Mouse (Mus musculus): ENCODE measurements around the gene Gdf9.
"Not testable (repeated sequence)": the region's sequence is repeated elsewhere in the genome, so short reads cannot be mapped to it uniquely, and the experiment has no call there.

Gene Gdf9

GRCm38 (mm10) chr11:53430670-53431346 lies at the start of gene Gdf9, which contains the start of gene Uqcrq:
Gdf9 (plus strand) TSS chr11:53431023.
Uqcrq (minus strand) TSS chr11:53430831.
- DNase-seq = peak; percentile 99

DNA sequence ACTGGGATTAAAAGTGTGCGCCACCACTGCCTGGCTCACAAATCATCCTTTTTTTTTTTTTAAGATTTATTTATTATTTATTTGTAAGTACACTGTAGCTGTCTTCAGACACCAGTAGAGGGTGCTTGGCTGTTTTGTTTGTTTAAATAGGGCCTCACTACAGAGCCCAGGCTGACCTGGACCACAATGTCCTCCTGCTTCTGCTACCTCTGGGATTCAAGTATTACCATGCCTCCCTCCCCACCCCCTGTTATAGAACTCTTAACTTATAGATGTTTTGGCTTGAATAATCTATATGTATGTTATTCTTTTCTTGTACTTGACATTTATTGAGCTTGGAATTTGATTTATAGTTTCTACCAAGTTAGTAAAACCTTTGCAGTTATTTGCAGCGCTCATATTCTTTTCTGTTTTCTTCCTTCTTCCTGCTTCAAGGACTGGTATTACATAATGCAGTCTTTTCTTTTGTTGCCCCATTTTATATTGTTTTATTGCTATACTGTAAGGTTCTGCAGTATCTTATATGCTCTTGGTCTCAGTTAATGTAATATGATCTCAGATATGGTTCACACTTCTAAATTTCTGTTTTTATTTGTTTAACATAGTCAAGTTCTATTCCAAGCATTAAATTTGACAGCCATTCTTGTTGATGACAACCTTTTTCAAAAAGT lies 46.9 kb upstream of the Gdf9 start:
- DNase-seq = no peak

GRCm38 (mm10) chr11:53393856-53394255 lies 37.0 kb upstream of the Gdf9 start:
- no peak for DNase-seq

DNA sequence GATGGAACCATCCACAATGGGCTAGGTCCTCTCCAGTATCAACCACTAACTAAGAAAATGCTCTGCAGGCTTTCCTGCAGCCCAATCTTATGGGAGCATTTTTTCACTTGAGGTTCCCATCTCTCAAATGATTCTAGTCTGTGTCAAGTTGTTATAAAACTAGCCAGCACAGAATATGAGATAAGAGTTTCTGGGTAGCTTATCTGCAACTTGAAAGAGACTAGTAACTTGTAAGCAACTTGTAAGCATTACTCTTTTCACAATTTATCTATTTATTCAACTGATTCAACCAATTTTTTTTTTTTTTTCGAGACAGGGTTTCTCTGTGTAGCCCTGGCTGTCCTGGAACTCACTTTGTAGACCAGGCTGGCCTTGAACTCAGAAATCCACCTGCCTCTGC lies 27.2 kb upstream of the Gdf9 start:
- no peak for DNase-seq

DNA sequence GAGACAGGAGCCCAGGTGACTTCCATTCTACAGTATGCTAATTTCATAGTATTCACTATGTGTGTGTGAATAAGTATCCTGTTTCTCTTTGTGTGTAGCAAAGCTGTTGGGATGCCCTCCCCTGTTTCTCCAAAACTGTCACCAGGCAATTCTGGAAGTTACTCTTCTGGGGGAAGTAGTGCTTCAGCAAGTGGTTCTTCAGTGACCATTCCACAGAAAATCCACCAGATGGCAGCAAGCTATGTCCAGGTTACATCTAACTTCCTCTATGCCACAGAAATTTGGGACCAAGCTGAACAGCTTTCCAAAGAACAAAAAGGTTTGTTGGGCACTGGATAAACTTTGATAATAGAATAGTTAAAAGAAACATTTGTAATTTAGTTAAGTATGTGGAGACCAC lies 19.1 kb upstream of the Gdf9 start:
- DNase-seq = no peak

DNA sequence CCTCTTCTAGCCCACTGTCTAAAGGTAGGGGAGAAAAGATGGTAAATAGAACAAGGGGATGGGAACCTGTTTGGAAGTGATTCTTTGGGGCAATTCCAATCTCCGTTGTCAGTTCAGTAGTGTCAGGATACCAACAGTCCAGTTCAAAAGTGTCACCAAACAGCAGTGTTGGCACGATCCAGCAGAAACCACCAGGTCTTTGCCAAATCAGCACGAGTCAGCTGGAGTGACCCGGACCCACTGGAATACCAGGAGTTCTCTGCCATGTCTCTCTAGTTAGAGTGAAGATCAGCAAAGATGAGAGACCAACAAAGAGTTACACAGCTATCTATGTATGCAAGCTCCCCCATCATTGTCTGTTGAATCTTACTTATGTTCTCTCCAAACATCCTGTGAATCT lies 17.0 kb upstream of the Gdf9 start:
- DNase-seq = no peak

DNA sequence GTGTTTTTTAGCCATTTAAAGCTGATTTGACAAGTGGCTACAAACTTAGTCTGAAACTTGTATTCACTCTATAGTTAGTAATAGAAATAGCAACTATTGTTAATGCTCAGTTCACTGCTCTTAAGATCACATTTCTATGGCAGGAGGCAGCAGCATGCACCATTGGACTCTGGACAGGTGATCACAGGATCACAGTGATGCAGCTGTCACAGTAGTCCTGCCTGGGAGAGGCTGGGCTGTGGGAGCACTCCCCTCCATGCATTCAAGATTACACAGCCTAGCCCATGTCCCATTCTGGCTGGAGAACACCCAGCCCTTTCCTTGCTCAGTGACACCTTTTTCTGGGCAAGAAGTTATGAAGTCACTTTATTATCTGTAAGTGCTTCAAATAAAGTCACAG lies 12.8 kb upstream of the Gdf9 start:
- no peak for DNase-seq

GRCm38 (mm10) chr11:53423036-53423435 lies 7.8 kb upstream of the Gdf9 start, which contains the start of gene Leap2:
Leap2 (minus strand) TSS chr11:53423170.
- no peak for DNase-seq

DNA sequence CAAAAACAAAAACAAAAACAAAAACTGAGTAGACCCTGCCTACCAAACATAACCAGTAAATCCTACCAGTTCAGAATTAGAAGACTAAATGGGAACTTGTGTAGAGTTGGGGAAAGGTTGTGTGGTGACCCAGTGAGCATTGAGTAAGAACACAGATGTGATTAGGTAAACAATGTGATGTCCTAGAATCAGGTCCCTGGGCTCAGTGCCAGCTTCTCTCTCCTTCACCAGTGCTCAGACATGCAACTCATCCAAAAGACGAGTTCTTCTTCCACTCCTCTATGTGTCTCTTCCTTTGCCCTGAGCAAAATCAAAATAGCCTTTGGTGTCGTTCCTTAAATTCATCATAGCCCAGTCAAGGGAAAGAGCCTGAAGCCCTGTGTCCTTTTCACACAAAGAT lies 6.0 kb upstream of the Gdf9 start:
- DNase-seq = peak; percentile 33

- no peak for DNase-seq
Measured at GRCm38 (mm10) chr11:53425251-53425650, 5.6 kb upstream of the Gdf9 start.

- DNase-seq = no peak
Measured at GRCm38 (mm10) chr11:53425711-53426255, 5.0 kb upstream of the Gdf9 start.

DNA sequence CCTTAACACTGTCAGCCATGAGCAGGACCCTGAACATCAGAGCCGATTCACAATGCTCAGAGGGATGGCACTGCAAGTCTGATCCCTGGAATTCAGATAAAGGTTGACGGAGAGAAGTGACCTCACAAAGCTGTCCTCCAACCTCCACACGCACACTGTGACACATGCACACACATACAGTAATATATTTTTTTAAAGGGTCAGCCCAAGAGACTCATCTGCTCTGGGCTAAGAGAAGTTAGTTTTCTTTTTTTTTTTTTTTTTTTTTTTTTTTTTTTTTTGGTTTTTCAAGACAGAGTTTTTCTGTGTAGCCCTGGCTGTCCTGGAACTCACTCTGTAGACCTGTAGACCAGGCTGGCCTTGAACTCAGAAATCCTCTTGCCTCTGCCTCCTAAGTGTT lies 3.9 kb upstream of the Gdf9 start:
- DNase-seq = not testable (repeated sequence)

DNA sequence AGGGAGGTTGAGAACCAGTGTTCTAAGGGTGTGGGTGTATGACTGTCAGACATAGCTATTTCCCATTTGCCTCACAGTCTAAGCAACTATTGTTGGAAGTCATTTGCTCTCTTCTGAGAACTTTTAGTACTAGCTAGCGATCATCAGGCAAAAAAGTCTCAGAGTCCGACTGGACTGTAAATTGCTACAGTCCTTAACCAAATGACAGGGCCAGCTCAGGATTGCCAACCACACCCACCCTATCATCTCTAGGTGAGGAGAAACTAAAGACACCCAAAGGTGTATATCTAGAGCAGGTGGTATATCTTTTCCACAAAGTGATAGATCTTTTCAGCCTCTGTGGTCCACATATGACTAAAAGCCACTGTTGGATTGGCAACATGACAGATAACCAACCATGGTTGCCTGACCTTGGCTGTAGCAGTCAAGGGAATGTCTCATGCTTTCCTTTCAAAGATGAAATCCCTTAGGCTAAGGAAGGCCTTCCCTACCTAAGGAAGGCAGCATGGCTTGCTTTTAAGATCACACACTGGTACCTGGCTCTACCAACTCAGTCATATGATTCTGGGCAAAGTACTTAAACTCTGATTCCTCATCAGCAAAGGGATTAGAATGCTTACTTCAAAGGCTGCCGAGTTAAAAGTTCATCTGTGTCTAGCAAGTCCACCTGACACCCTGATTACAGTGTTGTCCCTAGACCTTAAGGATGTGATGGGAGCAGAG lies 2.7 kb upstream of the Gdf9 start:
- DNase-seq = no peak

- DNase-seq = no peak
Measured at GRCm38 (mm10) chr11:53428716-53429057, 2.1 kb upstream of the Gdf9 start.

DNA sequence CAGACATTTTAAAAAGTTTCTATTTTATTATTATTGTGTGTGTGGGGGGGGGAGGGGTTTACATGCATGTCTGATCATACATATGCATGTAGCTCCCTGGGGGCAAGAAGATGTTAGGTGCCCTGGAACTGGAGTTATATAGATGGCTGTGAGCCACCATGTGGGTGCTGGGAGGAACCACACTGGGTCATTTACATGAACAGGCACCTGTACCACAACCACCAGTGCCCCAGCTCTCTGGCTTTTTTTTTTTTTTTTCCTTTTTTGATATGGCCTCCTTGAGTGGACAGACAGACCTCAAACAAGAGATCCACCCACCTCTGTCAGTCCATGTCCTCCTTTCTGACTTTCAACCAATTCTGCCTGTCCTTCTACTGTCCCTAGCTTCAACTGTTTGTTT lies 1.6 kb upstream of the Gdf9 start:
- no peak for DNase-seq

GRCm38 (mm10) chr11:53430300-53430669 lies 538 bp upstream of the Gdf9 start:
- DNase-seq = no peak

DNA sequence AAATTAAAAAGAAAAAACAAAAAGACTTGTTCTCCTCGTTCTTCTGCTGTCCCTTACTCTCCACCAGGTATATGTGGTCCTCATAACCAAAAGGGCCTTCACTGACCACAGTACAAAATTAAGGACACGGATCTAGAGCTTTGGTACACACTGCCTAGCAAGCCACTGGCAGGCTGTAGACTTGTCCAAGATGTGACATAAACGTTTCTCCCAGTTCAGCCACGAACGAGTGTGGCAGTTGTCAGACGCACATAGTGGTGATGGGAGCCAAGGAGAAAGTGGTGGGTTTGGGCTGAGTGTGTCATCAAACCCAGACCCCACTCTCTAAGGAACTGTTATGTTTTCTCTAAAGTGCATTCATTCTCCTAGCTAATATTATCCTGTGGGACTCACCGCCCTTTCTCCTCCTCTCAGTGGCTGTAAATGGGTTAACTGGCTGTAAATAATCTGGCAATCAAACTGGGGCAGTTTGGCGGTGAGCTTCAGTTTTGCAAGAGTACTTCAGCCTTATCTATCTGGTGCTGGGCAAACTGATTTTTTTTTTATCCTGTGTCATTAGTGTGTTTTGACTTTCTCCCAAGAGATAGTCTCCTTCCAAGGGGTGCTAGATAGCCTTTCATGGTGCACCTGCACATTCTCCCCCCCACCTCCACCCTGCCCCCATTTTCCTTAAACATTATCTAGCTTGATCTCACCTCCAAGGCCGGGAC lies 679 bp downstream of the Gdf9 start:
- DNase-seq = peak; percentile 36

- DNase-seq = no peak
Measured at GRCm38 (mm10) chr11:53433057-53433456, 2.2 kb downstream of the Gdf9 start.

DNA sequence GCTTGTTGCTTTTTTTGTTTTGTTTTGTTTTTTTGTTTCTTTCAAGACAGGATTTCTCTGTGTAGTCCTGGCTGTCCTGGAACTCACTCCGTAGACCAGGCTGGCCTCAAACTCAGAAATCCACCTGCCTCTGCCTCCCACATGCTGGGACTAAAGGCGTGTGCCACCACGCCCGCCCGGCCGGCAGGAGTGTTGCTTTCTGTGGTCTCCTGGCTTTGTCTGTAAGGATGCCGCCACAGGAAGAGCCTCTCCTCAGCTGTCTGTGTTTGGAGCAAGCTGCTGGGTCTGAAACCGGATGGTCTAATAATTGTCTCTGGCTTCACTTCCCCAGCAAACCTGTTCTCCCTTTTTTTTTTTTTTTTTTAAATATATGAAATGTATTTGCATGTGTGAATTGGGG lies 4.7 kb downstream of the Gdf9 start:
- no peak for DNase-seq

GRCm38 (mm10) chr11:53436338-53436737 lies 5.5 kb downstream of the Gdf9 start:
- DNase-seq = no peak

DNA sequence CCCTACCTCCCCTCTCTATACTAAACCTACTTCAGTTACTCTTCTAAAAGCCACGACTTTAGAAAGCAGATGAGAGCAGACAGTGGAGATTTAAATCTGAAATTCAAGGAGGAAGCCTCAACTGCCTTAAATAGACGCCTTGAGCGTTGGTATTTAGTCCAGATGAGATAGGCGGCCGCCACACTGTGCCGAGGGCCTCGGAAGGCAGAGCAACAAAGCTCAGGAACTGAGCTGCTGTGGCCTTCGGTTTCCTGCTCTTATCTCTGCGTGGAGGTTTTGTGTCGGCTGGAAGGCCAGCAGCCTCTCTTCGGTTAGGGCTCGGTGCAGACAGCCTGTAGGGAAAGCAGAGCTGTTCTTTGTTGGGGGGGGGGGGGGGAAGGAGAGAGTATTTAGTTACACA lies 11.1 kb downstream of the Gdf9 start:
- no peak for DNase-seq

DNA sequence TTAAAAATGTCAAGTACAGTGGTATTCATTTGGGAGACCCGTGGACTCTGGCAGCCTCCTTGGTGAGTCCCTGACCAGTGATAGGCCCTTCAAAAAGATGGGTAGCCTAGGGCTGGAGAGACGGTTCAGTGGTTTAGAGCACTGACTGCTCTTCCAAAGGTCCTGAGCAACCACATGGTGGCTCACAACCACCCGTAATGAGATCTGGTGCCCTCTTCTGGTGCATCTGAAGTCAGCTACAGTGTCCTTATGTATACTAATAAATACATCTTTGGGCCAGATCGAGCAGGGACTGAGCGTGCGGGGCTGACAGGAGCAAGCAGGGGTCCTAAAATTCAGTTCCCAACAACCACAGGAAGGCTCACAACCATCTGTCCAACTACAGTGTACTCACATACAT lies 13.0 kb downstream of the Gdf9 start:
- DNase-seq = peak; percentile 59

GRCm38 (mm10) chr11:53445562-53445961 lies 14.7 kb downstream of the Gdf9 start:
- no peak for DNase-seq
